Mouse (Mus musculus) heart, embryonic 12.5 days (tissue): Measurements from ENCODE around the gene Serpinb9. TPM values are rescaled to one million over a fixed set of nuclear protein-coding genes. Genes with fewer than 3 reads are reported as not detected.
"Not testable (repeated sequence)": the region's sequence is repeated elsewhere in the genome, so short reads cannot be mapped to it uniquely, and the experiment has no call there.

Source experiments
- ATAC-seq: fragments of 200-750 bp; cut with Nextera tagmentation; 2 replicates; pipeline ENCODE4 v1.8.0; 2017; ENCODE audit warnings: moderate TSS enrichment, moderate library complexity; ENCODE audit not compliant: insufficient number of reproducible peaks, low FRiP score
- H3K27ac ChIP-seq: fragments of 300-500 bp; sonication (generic); 2 replicates; pipeline ENCODE4 v1.5.1; 2016; ENCODE audit warnings: mild to moderate bottlenecking, moderate library complexity; ENCODE audit not compliant: poor library complexity, severe bottlenecking
- H3K27me3 ChIP-seq: fragments of 300-500 bp; sonication (generic); replicated peaks from 2 replicates; pipeline ENCODE4 v1.6.1; 2016; ENCODE audit warnings: mild to moderate bottlenecking, moderate library complexity
- H3K36me3 ChIP-seq: fragments of 300-500 bp; sonication (generic); 2 replicates; pipeline ENCODE4 v1.6.1; 2016; ENCODE audit warnings: mild to moderate bottlenecking, moderate library complexity
- H3K4me1 ChIP-seq: fragments of 300-500 bp; sonication (generic); replicated peaks from 2 replicates; pipeline ENCODE4 v1.6.1; 2016; ENCODE audit warnings: mild to moderate bottlenecking
- H3K4me2 ChIP-seq: fragments of 300-500 bp; sonication (generic); 2 replicates; pipeline ENCODE4 v1.6.1; 2016; ENCODE audit warnings: mild to moderate bottlenecking, moderate library complexity
- H3K4me3 ChIP-seq: fragments of 300-500 bp; sonication (generic); 2 replicates; pipeline ENCODE4 v1.5.1; 2016; ENCODE audit warnings: mild to moderate bottlenecking
- H3K9ac ChIP-seq: fragments of 300-500 bp; sonication (generic); 2 replicates; pipeline ENCODE4 v1.6.1; 2016; ENCODE audit warnings: mild to moderate bottlenecking, moderate library complexity
- H3K9me3 ChIP-seq: fragments of 300-500 bp; sonication (generic); replicated peaks from 2 replicates; pipeline ENCODE4 v1.6.1; 2016; ENCODE audit warnings: mild to moderate bottlenecking, moderate library complexity
- WGBS: fragments of 180-500 bp; shearing (Covaris S2); methylation state at CpG from one replicate; pipeline ENCODE4 v1.1.7; 2016; 5-methylcytosine and 5-hydroxymethylcytosine counted together
- polyA plus RNA-seq: library from polyadenylated mRNA; unstranded; fragments of >200 nt; fragmentation: Nextera tagmentation; extraction: Ambion mirVana; gene quantifications from 2 replicates; pipeline ENCODE4 v1.2.1, GENCODE M21; 2016

The Serpinb9 gene
- polyA plus RNA-seq, result 6.1 and 6.8 TPM in 2 replicates

DNA sequence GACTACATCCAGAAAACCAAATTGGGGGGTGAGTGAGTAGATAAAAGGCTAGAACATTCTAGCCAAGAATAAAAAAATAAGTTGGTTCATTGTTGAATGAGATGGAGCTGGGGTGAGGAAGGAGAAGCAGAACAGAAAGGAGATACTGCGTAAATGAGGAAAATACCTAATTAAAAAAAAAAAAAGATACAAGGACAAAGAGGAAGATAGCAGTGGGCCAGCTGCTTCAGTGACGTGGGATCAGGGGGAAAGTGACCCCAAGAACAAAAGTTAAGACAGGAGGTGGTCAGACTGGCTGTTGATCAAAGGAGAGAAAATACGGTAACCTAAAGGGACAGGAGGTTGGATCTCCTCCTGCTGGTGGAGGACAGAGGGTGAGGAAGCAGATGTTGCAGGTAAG lies at the start of gene Serpinb9:
Gene Serpinb9, plus strand, starts transcription at position 301 of the 400 bp plus-strand sequence.
- Histone ChIP-seq H3K9ac (peak within 1 kb of the TSS; percentile 74), H3K4me2 (peak within 1 kb of the TSS; percentile 75), H3K27me3 (no peaks in the 10 kb centered on the region), H3K4me3 (peak within 1 kb of the TSS; percentile 47), H3K9me3 (no peaks in the 10 kb centered on the region), H3K36me3 (no peaks in the 10 kb centered on the region), H3K27ac (peak within 1 kb of the TSS; percentile 86), H3K4me1 (peaks cover 17% of the 10 kb centered on the region)
- WGBS, result 80% methylated on average over 3 of the region's 3 CpGs
- no peak for ATAC-seq

DNA sequence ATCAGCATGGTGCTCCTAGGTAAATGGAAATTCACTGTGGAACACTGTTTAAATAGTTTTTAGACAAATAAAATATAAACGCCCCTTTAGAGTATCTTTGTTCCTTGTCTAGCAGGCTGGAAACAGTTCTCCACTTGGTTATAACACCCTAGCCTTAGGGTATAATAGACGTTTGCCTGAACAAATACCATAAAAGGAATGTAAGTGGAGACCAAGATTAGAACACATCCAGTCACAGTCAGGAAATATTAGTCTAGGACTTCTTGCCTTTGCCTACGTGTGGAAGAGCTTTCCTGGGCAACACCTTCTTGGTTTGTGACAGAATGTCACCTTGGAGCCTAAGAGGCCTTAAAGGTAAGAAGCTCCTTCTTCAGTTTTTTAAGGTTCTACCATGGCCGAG lies 46.5 kb upstream of the Serpinb9 start:
- H3K9me3 ChIP-seq, result peaks cover 5% of the 10 kb centered on the region; the same call in 1 of the 2 replicates
- no peak overlapping the region for H3K4me3 ChIP-seq
- no peaks in the 10 kb centered on the region for H3K27me3 ChIP-seq
- H3K4me1 ChIP-seq, result peaks cover 5% of the 10 kb centered on the region
- no peak for ATAC-seq
- H3K36me3 ChIP-seq, result no peaks in the 10 kb centered on the region
- WGBS, result 51% methylated on average over 4 of the region's 4 CpGs
- H3K4me2 ChIP-seq, result no peak overlapping the region
- no peak overlapping the region for H3K27ac ChIP-seq
- no peak overlapping the region for H3K9ac ChIP-seq

DNA sequence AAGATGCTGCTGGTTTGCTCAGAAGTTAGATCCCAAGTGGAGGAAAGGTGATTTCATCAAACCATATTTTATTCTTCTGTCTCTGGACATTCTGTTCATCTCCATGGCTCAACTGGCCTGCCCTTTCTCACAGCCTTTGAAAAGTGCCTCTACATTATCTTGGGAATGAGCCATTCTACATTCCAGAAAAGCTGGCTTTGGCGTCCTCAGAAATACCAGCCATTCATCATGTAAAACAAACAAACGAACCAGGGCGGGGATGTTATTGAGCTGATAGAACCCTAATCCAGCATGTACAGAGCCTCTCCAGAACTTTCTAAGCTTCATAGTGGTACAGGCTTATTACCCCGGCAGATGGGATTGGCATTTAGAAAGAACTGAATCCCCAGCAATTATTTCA lies 45.1 kb upstream of the Serpinb9 start:
- Histone ChIP-seq H3K9me3 (peaks cover 5% of the 10 kb centered on the region; the same call in 1 of the 2 replicates), H3K4me3 (no peak overlapping the region), H3K9ac (no peak overlapping the region), H3K27me3 (no peaks in the 10 kb centered on the region), H3K4me1 (peaks cover 16% of the 10 kb centered on the region), H3K36me3 (no peaks in the 10 kb centered on the region), H3K27ac (peak overlapping the region; percentile 59; the same call in 1 of the 2 replicates), H3K4me2 (no peak overlapping the region)
- 41% methylated on average over 4 of the region's 4 CpGs for WGBS
- no peak for ATAC-seq

DNA sequence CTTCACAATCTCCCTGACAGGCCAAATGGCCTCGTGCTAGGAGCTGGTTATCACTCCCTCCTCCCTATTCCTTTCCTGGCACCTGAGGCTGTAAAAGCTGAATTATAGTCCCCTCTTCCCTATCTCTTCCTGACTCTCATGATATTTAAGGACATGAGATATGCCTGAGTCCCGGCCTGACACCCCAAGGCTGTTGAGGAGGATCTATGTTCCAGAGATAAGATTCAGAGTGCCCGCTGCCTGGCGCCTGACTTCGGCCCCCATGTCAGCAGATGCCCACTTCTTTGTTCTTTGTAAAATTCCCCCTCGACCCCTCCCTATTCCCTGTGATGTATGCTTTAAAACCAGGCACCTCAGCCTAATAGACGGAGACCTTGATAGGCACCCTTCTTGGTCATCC lies 44.5 kb upstream of the Serpinb9 start:
- H3K27me3 ChIP-seq, H3K36me3 ChIP-seq, H3K4me3 ChIP-seq, H3K9me3 ChIP-seq, H3K9ac ChIP-seq, H3K4me2 ChIP-seq, ATAC-seq: not testable (repeated sequence)
- Histone ChIP-seq H3K4me1 (peaks cover 18% of the 10 kb centered on the region), H3K27ac (peak overlapping the region; percentile 27; the same call in 1 of the 2 replicates)
- 41% methylated on average over 7 of the region's 7 CpGs for whole genome bisulfite sequencing

DNA sequence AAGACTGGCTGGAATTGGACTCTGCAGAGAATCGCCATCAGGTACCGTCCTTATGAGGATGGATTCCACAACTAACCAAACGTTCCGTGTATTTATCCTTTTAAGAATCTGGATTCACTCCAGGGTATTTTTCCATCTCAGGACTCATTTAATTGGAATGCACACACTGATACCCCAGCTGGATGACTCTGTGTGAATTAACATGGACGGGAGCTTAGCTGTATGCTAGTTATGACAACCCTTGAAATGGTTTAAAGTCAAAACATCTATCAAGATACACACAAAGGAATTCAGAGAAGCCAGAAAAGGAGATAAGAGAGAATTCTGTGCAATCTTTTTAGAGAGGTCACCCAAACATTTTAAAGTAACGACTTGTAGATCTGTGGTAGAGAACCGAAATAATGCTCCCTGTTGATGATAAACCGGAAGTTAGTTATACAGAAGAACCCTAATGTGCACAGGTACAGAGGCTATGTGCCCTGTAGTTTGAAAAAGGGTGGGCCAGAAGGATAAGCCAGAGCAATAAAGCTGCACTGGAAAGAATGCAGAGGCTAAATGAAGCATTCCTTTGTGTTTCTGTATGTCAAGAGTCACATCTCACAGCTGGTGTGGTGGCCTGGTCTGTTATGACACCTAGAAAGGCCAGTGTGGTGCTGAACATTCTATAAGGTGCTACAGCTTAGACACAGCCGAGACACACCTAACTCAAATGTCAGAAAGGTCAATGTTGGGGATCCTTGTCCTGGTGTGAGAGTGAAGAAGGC lies 38.9 kb upstream of the Serpinb9 start:
- Histone ChIP-seq H3K9ac (no peak overlapping the region), H3K27ac (peak overlapping the region; percentile 25; the same call in 1 of the 2 replicates)
- 64% methylated on average over 9 of the region's 9 CpGs for WGBS

DNA sequence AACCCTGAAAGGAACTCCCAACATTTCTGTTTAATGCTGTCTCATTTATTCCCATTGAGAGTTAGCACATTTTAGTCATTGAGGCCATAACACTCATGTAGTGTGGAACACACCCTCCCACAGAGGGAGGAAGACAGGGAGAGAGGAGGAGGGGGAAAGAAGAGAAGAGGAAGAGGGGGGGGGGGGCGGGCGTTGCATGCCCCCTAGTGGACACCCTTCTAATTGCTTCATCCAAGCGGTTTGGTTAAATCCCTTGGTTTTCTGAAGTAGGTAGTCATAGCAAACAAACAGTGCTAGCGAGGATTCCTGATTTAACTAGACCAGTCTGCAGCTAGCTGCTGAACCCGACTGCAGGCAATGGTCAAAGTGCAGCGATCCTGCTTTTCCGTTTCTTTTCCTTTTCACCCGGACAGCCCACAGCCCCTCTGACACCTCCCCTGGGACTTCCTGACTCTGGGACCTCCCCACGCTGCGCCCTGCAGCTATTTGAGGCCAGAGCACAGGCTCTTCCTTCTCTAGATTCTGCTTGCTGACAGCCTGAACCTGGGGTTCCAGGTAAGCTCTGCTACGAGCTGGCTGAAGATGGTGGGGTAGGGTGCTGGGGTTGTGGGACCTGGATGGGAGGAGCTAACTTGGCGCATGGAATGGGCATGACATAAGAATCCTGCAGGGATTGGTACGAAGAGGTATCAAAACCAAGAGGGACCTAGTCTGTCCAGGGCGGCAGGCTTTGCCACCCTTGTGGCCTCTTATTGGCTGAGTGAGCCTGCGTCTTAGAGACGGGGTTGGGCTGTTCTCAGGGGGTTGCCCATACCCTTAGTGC lies 37.9 kb upstream of the Serpinb9 start, which contains the start of gene Serpinb6b:
Gene Serpinb6b, plus strand, starts transcription at position 221 of the 823 bp plus-strand sequence.
- H3K4me1 ChIP-seq, result peaks cover 38% of the 10 kb centered on the region
- peak; percentile 62 for ATAC-seq
- peak within 1 kb of the TSS; percentile 43 for H3K4me3 ChIP-seq

More for the DNA sequence above, 38.9 kb upstream of the Serpinb9 start:
- ATAC-seq, result no peak
- Histone ChIP-seq H3K4me2 (no peak overlapping the region), H3K9me3 (no peaks in the 10 kb centered on the region), H3K27me3 (no peaks in the 10 kb centered on the region), H3K4me3 (no peak overlapping the region), H3K4me1 (peaks cover 38% of the 10 kb centered on the region), H3K36me3 (no peaks in the 10 kb centered on the region)

DNA sequence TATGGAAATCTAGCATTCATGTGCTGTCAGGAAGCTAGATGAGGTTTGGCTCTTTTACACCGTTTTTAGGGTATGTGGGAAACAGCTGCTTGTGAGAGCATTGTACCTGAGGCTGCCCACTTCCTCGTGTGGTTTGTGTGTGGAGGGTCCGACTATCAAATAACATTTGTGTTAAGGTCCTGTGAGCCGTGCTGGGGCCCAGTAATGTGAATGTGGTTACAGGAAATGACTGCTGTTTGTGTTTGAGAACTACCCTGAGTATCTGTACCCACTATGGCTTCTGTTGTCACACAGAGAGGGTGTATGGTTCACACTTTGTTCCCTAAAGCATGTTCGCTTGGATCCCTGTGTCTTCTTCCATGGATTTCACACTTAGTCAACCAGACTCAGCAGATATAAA lies 36.9 kb upstream of the Serpinb9 start:
- Histone ChIP-seq H3K36me3 (no peaks in the 10 kb centered on the region), H3K27me3 (no peaks in the 10 kb centered on the region), H3K9ac (no peak overlapping the region), H3K27ac (no peak overlapping the region), H3K9me3 (no peaks in the 10 kb centered on the region), H3K4me1 (peaks cover 38% of the 10 kb centered on the region), H3K4me3 (no peak overlapping the region), H3K4me2 (peak overlapping the region; percentile 69)
- WGBS, result 69% methylated on average over 5 of the region's 5 CpGs
- ATAC-seq, result no peak

More for the DNA sequence above, 37.9 kb upstream of the Serpinb9 start, which contains the start of gene Serpinb6b:
- 36% methylated on average over 14 of the region's 16 CpGs for WGBS
- H3K27me3 ChIP-seq, result no peaks in the 10 kb centered on the region
- peak within 1 kb of the TSS; percentile 25; the same call in 1 of the 2 replicates for H3K27ac ChIP-seq
- H3K9me3 ChIP-seq, result no peaks in the 10 kb centered on the region
- H3K4me2 ChIP-seq, result peak within 1 kb of the TSS; percentile 69
- H3K36me3 ChIP-seq, result no peaks in the 10 kb centered on the region
- H3K9ac ChIP-seq, result peak within 1 kb of the TSS; percentile 64

DNA sequence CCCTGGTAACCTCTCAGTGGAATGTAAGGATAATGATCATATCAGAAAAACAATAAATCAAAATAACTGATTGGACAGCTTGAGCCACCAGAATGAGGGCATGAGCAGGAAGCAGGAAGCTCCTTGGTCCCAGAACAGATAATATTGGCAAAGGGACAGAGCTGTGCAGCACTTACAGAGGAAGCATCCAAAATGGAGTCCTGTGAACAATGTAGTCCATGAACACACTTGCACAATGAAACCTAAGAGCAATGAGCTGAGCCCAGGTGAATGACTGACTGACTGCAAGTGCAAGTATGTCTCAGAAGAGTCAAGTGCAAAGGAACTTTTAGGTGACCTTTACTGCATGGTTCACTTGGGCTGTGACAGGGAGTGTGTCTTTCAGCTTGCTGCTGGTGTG lies 35.8 kb upstream of the Serpinb9 start:
- Histone ChIP-seq H3K9me3 (no peaks in the 10 kb centered on the region), H3K36me3 (peaks cover 5% of the 10 kb centered on the region), H3K9ac (no peak overlapping the region), H3K4me2 (no peak overlapping the region), H3K4me3 (no peak overlapping the region), H3K27ac (no peak overlapping the region), H3K4me1 (peaks cover 33% of the 10 kb centered on the region), H3K27me3 (no peaks in the 10 kb centered on the region)
- ATAC-seq, result no peak

DNA sequence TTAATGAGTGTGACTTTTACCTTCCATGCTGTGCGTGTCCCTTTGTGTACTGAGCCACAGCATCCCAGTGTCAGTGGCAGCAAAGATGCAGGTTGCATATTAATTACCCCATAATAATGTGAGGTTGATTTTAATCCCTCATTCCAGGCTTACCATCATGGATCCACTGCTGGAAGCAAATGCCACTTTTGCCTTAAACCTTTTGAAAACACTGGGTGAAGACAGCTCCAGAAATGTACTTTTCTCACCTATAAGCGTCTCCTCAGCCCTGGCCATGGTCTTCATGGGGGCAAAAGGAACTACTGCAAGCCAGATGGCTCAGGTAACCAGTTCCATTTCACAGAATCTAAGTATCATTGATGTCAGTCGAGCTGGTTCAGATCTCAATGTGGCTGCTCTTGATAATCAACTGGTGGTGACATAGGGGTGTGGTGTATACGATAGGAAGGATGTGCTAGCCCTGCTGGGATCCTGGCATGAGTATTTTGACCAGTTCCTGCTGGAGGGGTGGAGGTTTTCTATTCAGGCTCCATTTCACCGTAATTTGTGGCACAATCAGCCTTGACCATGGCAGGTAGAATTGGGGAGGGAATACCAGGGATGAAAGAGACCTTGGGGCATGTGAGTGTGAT lies 34.6 kb upstream of the Serpinb9 start:
- Histone ChIP-seq H3K9ac (no peak overlapping the region), H3K27ac (no peak overlapping the region), H3K36me3 (peaks cover 5% of the 10 kb centered on the region), H3K4me3 (no peak overlapping the region), H3K4me2 (no peak overlapping the region), H3K9me3 (no peaks in the 10 kb centered on the region), H3K4me1 (peaks cover 25% of the 10 kb centered on the region), H3K27me3 (no peaks in the 10 kb centered on the region)
- ATAC-seq, result peak; percentile 74
- 59% methylated on average over 5 of the region's 5 CpGs for WGBS

DNA sequence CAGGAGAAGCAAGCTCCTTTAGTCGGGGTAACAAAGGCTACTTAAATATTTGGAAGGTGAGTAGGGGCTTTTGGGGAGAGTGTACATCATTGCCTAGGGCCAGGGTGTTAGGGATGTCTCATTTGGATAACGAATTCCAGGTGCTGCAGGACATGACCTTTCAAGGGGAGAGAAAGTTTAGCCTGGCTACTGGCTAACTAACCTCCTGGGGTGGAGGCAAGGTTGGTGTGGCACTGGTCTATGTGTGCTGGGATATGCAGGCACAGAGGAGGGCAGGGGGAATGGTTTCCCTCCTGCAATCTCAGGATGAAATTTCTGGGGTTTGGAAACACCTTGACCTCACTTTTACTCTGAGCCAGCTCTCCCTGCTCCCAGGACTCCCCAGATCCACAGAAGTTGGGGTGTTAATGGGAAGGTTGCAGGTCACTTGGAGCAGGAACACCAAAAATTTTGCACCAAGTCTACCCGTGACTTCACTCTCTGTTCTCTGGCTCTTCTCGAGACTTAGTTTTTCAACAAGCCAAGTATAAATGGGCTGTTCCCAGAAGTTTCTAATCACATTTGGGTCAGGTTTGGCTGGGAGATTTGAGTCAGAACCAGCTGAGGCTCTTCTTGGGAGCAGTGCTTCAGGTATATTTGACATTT lies 33.9 kb upstream of the Serpinb9 start:
- H3K36me3 ChIP-seq, result peaks cover 5% of the 10 kb centered on the region
- H3K9me3 ChIP-seq, result no peaks in the 10 kb centered on the region
- H3K4me1 ChIP-seq, result peaks cover 19% of the 10 kb centered on the region
- no peak for ATAC-seq
- 60% methylated on average over 4 of the region's 4 CpGs for WGBS
- no peak overlapping the region; the same call in 1 of the 2 replicates for H3K4me2 ChIP-seq
- H3K9ac ChIP-seq, result no peak overlapping the region
- no peaks in the 10 kb centered on the region for H3K27me3 ChIP-seq
- H3K27ac ChIP-seq, result no peak overlapping the region
- no peak overlapping the region for H3K4me3 ChIP-seq
